Mouse (Mus musculus): Measurements from ENCODE around the gene Bag5. TPM values are rescaled to one million over a fixed set of nuclear protein-coding genes. Genes with fewer than 3 reads are reported as not detected.

Bag5 gene
- polyA plus RNA-seq, 1 experiment from 2014 or later = 67.9 TPM

DNA sequence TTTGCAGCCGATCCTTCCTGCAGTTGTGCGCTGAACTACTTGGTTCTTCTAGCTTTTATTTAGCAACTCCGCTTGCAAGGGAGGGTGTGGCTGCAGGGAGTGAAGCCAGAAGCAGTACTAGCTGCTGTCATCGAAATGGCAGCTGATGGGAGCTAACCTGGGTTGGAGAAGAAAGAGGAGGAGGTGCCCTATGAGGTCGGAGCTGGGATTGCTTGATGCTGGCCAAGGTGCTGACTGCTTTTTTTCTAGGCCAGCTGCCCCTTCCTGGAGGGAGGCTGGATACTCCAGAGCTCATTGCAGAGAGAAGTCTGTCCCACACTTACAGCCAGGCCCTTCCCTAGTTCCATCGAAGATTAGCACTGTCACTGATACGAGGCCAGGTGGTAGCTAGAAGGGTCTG lies 34.1 kb downstream of the Bag5 start:
- peak overlapping the region; percentile 99 for H3K4me2 ChIP-seq
- H3K27ac ChIP-seq = no peak overlapping the region
- peak overlapping the region; percentile 90 for H3K4me3 ChIP-seq
- ATAC-seq (ENCODE audit: low FRiP score) = no peak
- H3K9me3 ChIP-seq = no peaks in the 10 kb centered on the region
- H3K27me3 ChIP-seq = peaks cover 9% of the 10 kb centered on the region
- 59% methylated on average over 7 of the region's 7 CpGs for WGBS
- H3K9ac ChIP-seq = peak overlapping the region; percentile 88
- H3K36me3 ChIP-seq = peaks cover 33% of the 10 kb centered on the region
- peaks cover 25% of the 10 kb centered on the region for H3K4me1 ChIP-seq (replicated peaks)

DNA sequence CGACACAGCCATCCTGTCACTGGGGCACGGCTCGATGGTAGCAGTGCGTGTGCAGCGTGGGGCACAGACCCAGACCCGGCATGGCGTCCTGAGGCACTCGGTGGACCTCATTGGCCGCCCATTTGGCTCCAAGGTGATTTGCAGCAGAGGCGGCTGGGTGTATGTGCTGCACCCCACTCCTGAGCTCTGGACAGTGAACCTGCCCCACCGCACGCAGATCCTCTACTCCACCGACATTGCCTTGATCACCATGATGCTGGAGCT lies 34.5 kb downstream of the Bag5 start:
- Histone ChIP-seq H3K27me3 (peaks cover 11% of the 10 kb centered on the region), H3K27ac (no peak overlapping the region), H3K9ac (peak overlapping the region; percentile 88), H3K36me3 (peaks cover 29% of the 10 kb centered on the region), H3K9me3 (no peaks in the 10 kb centered on the region), H3K4me1 (replicated peaks) (peaks cover 25% of the 10 kb centered on the region), H3K4me2 (peak overlapping the region; percentile 99), H3K4me3 (peak overlapping the region; percentile 90)
- ATAC-seq (ENCODE audit: low FRiP score) = no peak
- 8% methylated on average over 13 of the region's 13 CpGs for WGBS

DNA sequence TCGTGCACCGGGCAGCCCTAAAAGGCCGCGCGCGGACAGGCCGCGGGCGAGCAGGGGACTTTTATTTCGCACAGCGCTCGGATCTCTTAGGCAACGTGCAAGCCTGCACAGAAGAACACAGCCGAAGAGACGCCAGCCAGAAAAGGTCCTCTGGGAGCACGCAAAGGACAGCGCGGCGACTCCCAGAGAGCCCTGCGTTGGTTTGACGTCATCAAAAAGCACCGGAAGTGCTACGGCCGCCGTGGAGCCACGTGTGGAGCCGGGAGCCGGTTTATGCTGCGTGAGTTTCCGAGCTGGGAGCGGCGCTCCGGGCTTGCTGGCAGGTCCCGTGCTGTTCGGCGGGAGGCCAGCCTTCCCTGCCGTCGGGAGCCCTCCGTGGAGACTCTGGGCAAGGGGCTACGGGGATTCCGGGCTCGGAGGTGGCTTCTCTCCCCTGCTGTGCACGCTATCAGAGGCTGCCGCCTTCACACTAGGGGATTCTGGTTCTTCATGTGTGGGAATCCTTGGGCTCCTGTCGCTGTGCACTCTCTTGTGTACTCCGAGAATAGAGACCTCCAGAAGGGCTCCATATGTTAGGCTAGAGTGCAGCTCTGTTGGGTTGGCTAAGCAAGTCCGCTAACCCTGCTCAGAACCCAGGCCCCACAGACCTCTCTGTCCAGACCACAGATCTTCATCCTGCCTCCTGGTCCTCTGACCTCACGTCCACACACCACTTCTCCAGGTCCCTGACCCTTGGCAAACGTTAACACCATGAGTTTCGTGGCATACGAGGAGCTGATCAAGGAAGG lies 35.0 kb downstream of the Bag5 start, which contains the start of gene Trmt61a:
Gene Trmt61a, plus strand, starts transcription at position 224 of the 788 bp plus-strand sequence.
- peak; percentile 90 for ATAC-seq (ENCODE audit: low FRiP score)
- peak within 1 kb of the TSS; percentile 90 for H3K4me3 ChIP-seq
- H3K27ac ChIP-seq = peak within 1 kb of the TSS; percentile 97
- peaks cover 25% of the 10 kb centered on the region for H3K4me1 ChIP-seq (replicated peaks)
- H3K36me3 ChIP-seq = peaks cover 27% of the 10 kb centered on the region
- peaks cover 11% of the 10 kb centered on the region for H3K27me3 ChIP-seq
- WGBS = under 1% methylated on average over 51 of the region's 51 CpGs
- no peaks in the 10 kb centered on the region for H3K9me3 ChIP-seq
- H3K4me2 ChIP-seq = peak within 1 kb of the TSS; percentile 99
- H3K9ac ChIP-seq = peak within 1 kb of the TSS; percentile 88

DNA sequence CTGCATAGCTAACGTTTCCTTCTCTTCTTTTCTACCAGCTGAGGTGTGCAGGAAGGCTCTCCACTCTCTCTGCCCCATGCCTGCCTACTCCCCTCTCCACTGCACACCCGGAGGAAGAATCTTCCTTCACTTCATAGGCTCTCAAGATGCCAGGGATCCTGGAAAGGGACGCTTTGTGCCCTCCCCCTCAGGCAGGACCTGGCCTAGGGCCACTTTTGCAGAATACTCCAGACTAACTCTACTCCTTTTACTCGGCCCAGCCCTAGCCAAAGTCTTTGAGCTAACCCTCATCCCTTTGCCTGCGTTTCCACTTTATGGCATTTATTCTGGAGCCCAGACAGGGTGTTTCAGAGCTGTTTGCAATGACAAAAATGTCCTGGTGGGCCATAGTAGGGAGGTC lies 35.6 kb downstream of the Bag5 start:
- peak; percentile 11; the same call in 1 of the 2 replicates for ATAC-seq (ENCODE audit: low FRiP score)
- Histone ChIP-seq H3K4me3 (peak overlapping the region; percentile 90), H3K27me3 (peaks cover 11% of the 10 kb centered on the region), H3K9me3 (no peaks in the 10 kb centered on the region), H3K9ac (peak overlapping the region; percentile 88), H3K4me2 (peak overlapping the region; percentile 99), H3K36me3 (peaks cover 23% of the 10 kb centered on the region), H3K4me1 (replicated peaks) (peaks cover 31% of the 10 kb centered on the region), H3K27ac (peak overlapping the region; percentile 97)
- WGBS = 12% methylated on average over 5 of the region's 5 CpGs

DNA sequence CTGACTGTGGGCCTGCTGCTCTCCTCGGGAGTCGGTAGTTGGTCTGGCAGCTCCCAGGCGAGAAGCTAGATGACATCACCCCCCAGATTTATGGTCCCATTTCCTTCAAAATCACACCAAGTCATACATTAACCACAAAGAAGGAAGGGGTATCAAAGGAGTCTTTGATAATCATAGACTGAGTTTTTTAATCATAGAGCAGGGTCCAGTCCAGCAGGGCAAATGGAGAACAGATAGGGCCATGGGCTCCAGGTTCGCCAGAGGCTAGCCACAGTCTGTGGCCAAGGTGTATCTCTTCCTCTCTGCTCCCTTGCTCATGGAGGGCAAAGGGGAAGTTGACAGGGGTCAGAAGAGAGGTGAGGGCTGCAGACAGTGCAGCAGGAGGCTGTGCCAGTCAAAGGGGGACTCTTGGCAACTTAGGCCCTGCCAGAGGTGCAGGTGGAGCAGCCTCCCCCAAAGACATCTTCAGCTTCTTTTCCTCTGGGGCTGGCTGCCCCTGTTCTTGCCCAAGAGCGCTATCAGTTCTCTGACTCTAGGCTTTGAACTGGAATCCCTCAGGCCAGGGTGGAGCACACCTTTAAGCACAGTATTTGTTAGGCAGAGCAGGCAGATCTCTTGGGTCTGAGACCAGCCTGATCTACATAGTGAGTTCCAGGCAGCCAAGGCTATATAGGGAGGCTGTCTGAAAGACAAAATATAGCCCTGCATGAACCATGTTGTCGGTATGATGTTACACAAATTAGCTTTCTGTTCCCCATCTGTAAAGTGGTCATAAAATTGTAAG lies 37.1 kb downstream of the Bag5 start:
- H3K27ac ChIP-seq = no peak overlapping the region
- 85% methylated on average over 6 of the region's 6 CpGs for WGBS
- H3K4me2 ChIP-seq = no peak overlapping the region
- H3K4me1 ChIP-seq (replicated peaks) = peaks cover 31% of the 10 kb centered on the region
- peaks cover 11% of the 10 kb centered on the region for H3K27me3 ChIP-seq
- H3K9me3 ChIP-seq = no peaks in the 10 kb centered on the region
- no peak overlapping the region; the same call in 1 of the 2 replicates for H3K9ac ChIP-seq
- H3K36me3 ChIP-seq = peaks cover 10% of the 10 kb centered on the region; the same call in 1 of the 2 replicates
- H3K4me3 ChIP-seq = no peak overlapping the region
- ATAC-seq (ENCODE audit: low FRiP score) = no peak

DNA sequence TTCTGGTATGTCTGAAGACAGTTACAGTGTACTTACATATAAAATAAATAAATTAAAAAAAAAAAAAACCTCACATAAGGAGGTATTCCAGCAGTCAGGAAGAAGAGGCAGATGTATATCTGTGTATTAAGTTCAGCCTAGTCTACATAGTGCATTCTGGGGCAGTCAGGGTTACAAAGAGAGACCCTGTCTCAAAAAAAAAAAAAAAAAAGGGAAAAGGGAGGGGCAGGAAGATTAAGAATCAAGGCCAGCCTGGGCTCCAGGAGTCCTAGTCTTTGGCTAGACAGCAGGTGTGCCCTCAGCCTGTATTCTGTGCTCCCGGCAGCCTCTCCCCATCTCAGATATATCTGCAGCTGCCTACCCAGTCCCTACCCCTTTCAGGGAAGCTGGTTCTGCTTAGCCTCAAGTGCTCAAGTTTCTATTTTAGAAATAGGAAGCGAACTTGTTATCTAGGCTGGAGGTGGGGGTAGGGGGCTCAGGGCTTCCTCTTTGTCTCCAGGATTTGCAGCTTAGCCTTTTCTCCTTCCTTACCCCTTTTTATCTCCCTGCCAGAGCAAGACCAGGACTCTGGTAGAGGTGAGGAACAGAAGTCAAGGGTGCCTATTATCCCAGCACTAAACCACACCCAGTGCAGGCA lies 38.1 kb downstream of the Bag5 start:
- no peaks in the 10 kb centered on the region for H3K9me3 ChIP-seq
- WGBS = 70% methylated on average over 2 of the region's 2 CpGs
- H3K9ac ChIP-seq = no peak overlapping the region
- peaks cover 42% of the 10 kb centered on the region for H3K4me1 ChIP-seq (replicated peaks)
- H3K4me2 ChIP-seq = no peak overlapping the region
- no peak overlapping the region for H3K4me3 ChIP-seq
- H3K27me3 ChIP-seq = peaks cover 11% of the 10 kb centered on the region
- H3K27ac ChIP-seq = no peak overlapping the region
- no peak for ATAC-seq (ENCODE audit: low FRiP score)
- H3K36me3 ChIP-seq = peaks cover 5% of the 10 kb centered on the region; the same call in 1 of the 2 replicates

DNA sequence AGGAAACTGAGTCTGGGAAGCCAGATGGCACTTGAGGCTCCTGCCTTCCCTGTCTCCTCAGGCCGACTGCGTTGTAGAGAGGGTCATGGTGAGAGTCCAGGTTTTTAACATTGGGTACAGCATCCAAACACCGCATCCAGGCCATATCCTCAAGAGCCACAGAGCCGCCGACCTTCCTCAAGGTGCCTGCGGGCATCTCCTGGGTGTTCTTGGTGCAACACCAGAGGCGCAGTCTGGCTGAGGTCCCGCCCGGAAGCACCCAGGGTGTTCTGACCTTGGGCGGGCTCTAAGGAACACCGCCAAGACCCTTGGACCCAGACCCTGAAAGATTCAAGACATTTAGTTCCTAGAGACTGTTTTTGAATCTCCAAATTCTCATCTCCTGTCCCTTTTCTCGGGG lies 40.5 kb downstream of the Bag5 start:
- Histone ChIP-seq H3K4me2 (peak overlapping the region; percentile 95), H3K4me1 (replicated peaks) (peaks cover 48% of the 10 kb centered on the region), H3K27ac (peak overlapping the region; percentile 97), H3K9ac (peak overlapping the region; percentile 99), H3K9me3 (no peaks in the 10 kb centered on the region), H3K4me3 (peak overlapping the region; percentile 91), H3K36me3 (peaks cover 16% of the 10 kb centered on the region), H3K27me3 (peaks cover 11% of the 10 kb centered on the region)
- WGBS = 9% methylated on average over 12 of the region's 12 CpGs
- peak; percentile 37 for ATAC-seq (ENCODE audit: low FRiP score)

DNA sequence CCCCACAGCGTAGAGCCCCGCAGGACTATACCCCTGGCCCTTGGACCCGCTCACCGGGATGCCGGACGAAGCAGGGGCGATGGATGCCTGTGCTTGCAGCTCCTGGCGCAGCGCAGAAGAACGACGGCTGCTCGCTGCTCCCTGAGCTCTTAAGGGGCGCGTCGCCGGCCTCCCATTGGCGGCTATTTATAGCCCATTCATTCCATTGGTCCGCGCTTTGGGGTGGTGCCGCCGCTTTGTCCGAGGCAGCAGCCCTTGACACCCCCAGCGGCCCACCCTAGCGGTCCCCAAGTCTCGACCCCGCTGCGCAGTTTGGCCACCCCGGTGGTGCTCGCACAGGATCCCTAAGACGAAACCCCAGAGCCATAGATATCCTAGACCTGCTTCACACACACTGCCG lies 40.9 kb downstream of the Bag5 start, which contains the start of gene Ckb:
Gene Ckb, minus strand, starts transcription at position 163 of the 400 bp plus-strand sequence.
- Histone ChIP-seq H3K4me2 (peak within 1 kb of the TSS; percentile 95), H3K9ac (peak within 1 kb of the TSS; percentile 99)
- WGBS = 0% methylated on average over 31 of the region's 31 CpGs

DNA sequence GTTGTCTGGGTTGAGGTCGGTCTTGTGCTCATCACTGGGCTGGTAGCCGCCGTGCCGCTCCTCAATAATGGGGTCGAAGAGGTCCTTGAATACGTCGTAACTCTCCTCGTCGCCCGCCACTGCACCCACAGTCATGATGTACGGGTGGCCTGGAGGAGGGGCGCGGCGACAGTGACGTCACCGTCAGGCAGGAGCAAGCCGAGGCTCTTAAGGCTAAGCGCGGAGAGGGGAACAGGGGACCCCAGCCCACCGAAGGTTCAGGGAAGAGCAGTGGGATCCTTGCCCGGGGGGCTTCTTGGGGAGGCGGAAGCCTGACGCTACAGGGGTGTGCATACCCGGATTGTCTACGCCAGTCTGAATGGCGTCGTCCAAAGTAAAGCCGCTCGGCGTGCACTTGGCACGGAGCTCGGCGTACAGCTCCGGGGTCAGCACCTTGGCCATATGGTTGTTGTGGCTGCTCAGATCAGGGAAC lies 41.6 kb downstream of the Bag5 start:
- Histone ChIP-seq H3K27ac (peak overlapping the region; percentile 97), H3K27me3 (peaks cover 11% of the 10 kb centered on the region), H3K9me3 (no peaks in the 10 kb centered on the region), H3K4me1 (replicated peaks) (peaks cover 39% of the 10 kb centered on the region), H3K4me2 (peak overlapping the region; percentile 95), H3K36me3 (peaks cover 24% of the 10 kb centered on the region), H3K4me3 (peak overlapping the region; percentile 91), H3K9ac (peak overlapping the region; percentile 99)
- under 1% methylated on average over 34 of the region's 34 CpGs for WGBS
- peak; percentile 50 for ATAC-seq (ENCODE audit: low FRiP score)

More for the DNA sequence above, 40.9 kb downstream of the Bag5 start, which contains the start of gene Ckb:
- peaks cover 11% of the 10 kb centered on the region for H3K27me3 ChIP-seq
- H3K36me3 ChIP-seq = peaks cover 19% of the 10 kb centered on the region
- peaks cover 43% of the 10 kb centered on the region for H3K4me1 ChIP-seq (replicated peaks)
- H3K27ac ChIP-seq = peak within 1 kb of the TSS; percentile 97
- H3K9me3 ChIP-seq = no peaks in the 10 kb centered on the region
- H3K4me3 ChIP-seq = peak within 1 kb of the TSS; percentile 91
- peak; percentile 86 for ATAC-seq (ENCODE audit: low FRiP score)

DNA sequence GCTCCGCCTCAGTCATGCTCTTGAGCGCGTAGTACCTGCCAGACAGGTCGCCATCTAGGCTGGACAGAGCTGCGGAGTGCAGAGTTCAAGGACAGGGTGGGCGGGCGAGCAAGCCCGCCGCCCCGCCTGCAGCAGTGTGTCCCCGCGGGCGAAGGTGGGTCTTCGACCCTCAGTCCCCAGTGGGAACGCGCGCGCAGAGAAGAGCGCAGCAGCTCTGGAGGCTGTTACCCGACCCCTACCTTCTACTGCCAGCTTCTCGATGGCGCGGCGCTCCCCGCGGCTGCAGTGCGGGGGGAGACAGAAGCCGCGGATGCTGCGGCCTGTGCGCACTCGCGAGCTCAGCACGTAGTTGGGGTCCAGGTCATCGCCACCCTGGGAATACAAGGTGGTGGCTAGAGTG lies 42.1 kb downstream of the Bag5 start:
- Histone ChIP-seq H3K27ac (peak overlapping the region; percentile 97), H3K4me3 (peak overlapping the region; percentile 91), H3K27me3 (peaks cover 11% of the 10 kb centered on the region), H3K4me2 (peak overlapping the region; percentile 95), H3K36me3 (peaks cover 24% of the 10 kb centered on the region), H3K9me3 (no peaks in the 10 kb centered on the region), H3K9ac (peak overlapping the region; percentile 99), H3K4me1 (replicated peaks) (peaks cover 39% of the 10 kb centered on the region)
- WGBS = under 1% methylated on average over 35 of the region's 35 CpGs
- 0 out of 2 replicates have a peak, but pooled peaks have one; percentile 0 for ATAC-seq (ENCODE audit: low FRiP score)

DNA sequence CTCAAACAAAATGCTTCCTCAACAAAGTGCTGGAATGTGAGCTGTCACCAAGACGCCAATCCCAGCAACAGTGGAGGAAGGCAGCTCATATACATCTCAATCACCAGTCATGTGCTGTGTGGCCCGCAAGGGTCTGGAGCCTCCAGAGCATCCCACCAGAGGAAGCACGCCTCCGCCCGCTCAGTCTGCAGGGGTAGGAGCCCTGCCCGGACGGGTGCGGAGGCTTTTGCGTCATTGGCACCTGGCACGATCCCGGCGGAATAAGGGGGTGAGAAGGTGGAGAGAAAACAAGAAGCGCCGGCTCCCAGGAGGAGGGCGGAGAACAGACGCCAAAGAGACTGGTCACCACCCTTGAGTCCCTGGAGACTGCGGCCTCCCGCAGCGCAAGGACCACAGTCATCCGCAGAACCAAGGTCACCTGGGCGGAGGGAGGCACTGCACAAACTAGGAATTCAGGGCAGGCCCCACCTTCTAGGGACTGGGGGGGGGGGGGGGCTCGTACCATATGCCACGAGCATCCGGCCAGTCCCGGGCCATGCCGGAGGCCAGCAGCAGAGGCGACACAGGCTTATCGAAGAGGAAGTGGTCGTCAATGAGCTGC lies 42.6 kb downstream of the Bag5 start:
- under 1% methylated on average over 29 of the region's 29 CpGs for WGBS
- ATAC-seq (ENCODE audit: low FRiP score) = no peak

More for the DNA sequence above, 42.6 kb downstream of the Bag5 start:
- H3K27me3 ChIP-seq = peaks cover 10% of the 10 kb centered on the region
- H3K4me1 ChIP-seq (replicated peaks) = peaks cover 39% of the 10 kb centered on the region
- peak overlapping the region; percentile 97 for H3K27ac ChIP-seq
- H3K4me2 ChIP-seq = peak overlapping the region; percentile 95
- peaks cover 24% of the 10 kb centered on the region for H3K36me3 ChIP-seq
- H3K4me3 ChIP-seq = peak overlapping the region; percentile 91
- H3K9me3 ChIP-seq = no peaks in the 10 kb centered on the region
- H3K9ac ChIP-seq = peak overlapping the region; percentile 99
